Mouse (Mus musculus) hindbrain, embryonic 13.5 days (tissue): ENCODE data around the gene Prkrip1. TPM values are rescaled to one million over a fixed set of nuclear protein-coding genes. Genes with fewer than 3 reads are reported as not detected.

ENCODE experiments used
- ATAC-seq: fragments of 200-750 bp; cut with Nextera tagmentation; 2 replicates; pipeline ENCODE4 v1.8.0; 2017; ENCODE audit warnings: moderate TSS enrichment; ENCODE audit not compliant: low FRiP score
- H3K27ac ChIP-seq: fragments of 300-500 bp; sonication (generic); 2 replicates; pipeline ENCODE4 v1.5.1; 2015; ENCODE audit warnings: inconsistent platforms, mild to moderate bottlenecking, moderate library complexity
- H3K27me3 ChIP-seq: fragments of 300-500 bp; sonication (generic); 2 replicates; pipeline ENCODE4 v1.6.1; 2015; ENCODE audit warnings: mild to moderate bottlenecking, inconsistent platforms
- H3K36me3 ChIP-seq: fragments of 300-500 bp; sonication (generic); 2 replicates; pipeline ENCODE4 v1.6.1; 2015; ENCODE audit warnings: mild to moderate bottlenecking, inconsistent platforms
- H3K4me1 ChIP-seq: fragments of 300-500 bp; sonication (generic); replicated peaks from 2 replicates; pipeline ENCODE4 v1.6.1; 2015; ENCODE audit warnings: inconsistent platforms
- H3K4me2 ChIP-seq: fragments of 300-500 bp; sonication (generic); 2 replicates; pipeline ENCODE4 v1.6.1; 2015; ENCODE audit warnings: inconsistent platforms, mild to moderate bottlenecking, moderate library complexity
- H3K4me3 ChIP-seq: fragments of 300-500 bp; sonication (generic); 2 replicates; pipeline ENCODE4 v1.5.1; 2015; ENCODE audit warnings: mild to moderate bottlenecking, inconsistent platforms
- H3K9ac ChIP-seq: fragments of 300-500 bp; sonication (generic); 2 replicates; pipeline ENCODE4 v1.6.1; 2015; ENCODE audit warnings: mild to moderate bottlenecking, inconsistent platforms
- H3K9me3 ChIP-seq: fragments of 300-500 bp; sonication (generic); 2 replicates; pipeline ENCODE4 v1.6.1; 2016; ENCODE audit warnings: inconsistent platforms
- WGBS: fragments of 180-500 bp; shearing (Covaris S2); methylation state at CpG from one replicate; pipeline ENCODE4 v1.1.7; 2015; 5-methylcytosine and 5-hydroxymethylcytosine counted together
- polyA plus RNA-seq: library from polyadenylated mRNA; unstranded; fragments of >200 nt; fragmentation: Nextera tagmentation; extraction: Ambion mirVana; gene quantifications from 2 replicates; pipeline ENCODE4 v1.2.1, GENCODE M21; 2015

Prkrip1 gene
- polyA plus RNA-seq, 1 experiment from 2014 or later: 66.5 TPM

DNA sequence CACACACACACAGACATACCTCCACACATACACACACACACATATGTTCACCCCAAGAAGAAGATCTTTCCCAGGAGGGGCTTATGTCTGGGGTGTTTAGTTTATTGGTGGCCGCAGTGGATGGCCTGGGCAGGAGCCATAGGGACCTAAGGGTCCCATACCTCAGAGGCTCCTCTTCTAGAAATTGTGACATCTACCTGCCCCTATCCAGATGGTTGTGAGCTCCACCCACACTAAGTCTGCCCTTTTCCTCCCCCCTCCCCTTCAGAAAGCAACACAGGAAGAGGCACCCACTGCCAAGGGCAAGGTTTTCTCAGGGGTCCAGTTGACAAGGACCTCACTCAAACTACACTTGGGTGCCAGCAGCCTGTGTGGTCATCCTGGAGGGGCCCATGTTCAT, 51.8 kb downstream of the Prkrip1 start:
- no peak overlapping the region for H3K9ac ChIP-seq
- H3K36me3 ChIP-seq: peaks cover 7% of the 10 kb centered on the region
- no peak overlapping the region for H3K27ac ChIP-seq
- no peaks in the 10 kb centered on the region for H3K27me3 ChIP-seq
- no peak for ATAC-seq
- no peaks in the 10 kb centered on the region for H3K4me1 ChIP-seq
- 90% methylated on average over 1 of the region's 1 CpGs for WGBS
- H3K4me3 ChIP-seq: no peak overlapping the region
- H3K9me3 ChIP-seq: no peaks in the 10 kb centered on the region
- no peak overlapping the region for H3K4me2 ChIP-seq

DNA sequence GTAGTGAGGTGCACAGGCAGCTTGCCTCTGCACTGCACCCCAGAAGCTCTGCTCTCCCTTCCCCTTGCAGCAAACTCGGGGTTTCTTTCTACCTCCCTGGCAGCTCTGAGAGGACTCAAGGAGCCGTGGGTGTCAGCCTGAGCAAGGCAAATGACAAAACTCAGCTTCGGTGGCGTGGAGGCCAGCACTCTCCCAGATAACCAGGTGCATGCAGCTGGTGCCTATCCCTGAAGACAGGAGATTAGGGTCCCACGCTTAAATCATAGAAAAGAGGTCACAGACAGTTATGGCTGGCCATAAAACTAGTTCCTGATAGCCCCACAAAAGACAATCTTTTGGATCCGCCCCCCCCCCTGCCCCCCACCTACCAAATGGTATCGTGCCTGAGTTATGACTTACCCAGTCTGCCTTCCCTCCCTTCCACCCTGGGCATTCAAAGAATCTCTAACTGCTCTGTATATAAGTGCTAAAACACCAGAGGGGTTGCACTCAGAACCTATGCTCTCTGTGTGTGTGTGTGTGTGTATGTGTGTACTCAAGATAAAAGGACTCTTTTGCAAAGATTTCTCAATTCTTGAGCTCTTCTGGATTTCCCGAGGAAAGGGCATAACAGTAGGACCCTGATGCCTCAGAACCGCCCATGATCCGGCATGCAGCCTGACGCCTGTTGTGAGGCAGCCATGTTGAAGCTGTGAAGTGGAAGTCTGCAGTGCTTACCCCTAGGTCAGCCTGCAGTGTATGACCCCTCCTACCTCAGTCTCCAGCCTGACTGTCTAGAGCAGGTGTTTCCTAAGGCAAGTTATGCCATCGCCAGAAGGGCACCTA, 53.9 kb downstream of the Prkrip1 start:
- no peak for ATAC-seq
- 79% methylated on average over 12 of the region's 12 CpGs for WGBS
- peaks cover 28% of the 10 kb centered on the region for H3K36me3 ChIP-seq
- no peak overlapping the region for H3K27ac ChIP-seq
- no peaks in the 10 kb centered on the region for H3K4me1 ChIP-seq
- no peaks in the 10 kb centered on the region for H3K9me3 ChIP-seq
- H3K4me3 ChIP-seq: no peak overlapping the region
- no peak overlapping the region for H3K4me2 ChIP-seq
- H3K27me3 ChIP-seq: no peaks in the 10 kb centered on the region
- H3K9ac ChIP-seq: 0 out of 2 replicates have a peak overlapping the region, but pooled peaks have one; percentile 19

DNA sequence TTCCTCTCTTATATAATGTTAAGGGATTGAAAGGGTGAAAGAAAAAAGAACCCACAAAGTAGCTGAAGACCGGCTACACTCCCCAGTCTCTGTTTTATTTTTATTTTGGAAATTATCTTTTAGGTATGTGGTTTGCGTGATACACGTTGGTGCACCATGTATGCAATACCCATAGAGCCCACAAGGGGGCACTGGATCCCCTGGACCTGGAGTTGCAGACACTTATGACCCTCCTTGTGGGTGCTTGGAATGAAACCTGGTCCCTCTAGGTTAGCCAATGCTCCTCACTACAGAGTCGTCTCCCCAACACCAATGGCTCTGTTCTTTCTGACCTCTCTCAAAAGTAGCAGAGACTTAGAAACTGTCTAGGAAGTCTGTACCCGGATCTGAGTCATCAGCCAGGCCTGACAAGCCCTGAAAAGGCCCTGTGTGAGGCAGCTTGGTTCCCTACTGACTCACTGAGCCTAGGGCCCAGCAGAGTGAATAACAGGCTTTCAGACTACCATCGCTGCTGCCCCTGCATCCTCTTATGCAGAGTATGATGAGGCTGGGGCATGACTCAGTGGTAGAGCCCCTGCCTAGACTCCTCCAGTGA, 55.5 kb downstream of the Prkrip1 start:
- no peak for ATAC-seq
- Histone ChIP-seq H3K27ac (no peak overlapping the region), H3K4me1 (peaks cover under 1% of the 10 kb centered on the region; the same call in 1 of the 2 replicates), H3K4me3 (no peak overlapping the region), H3K9ac (no peak overlapping the region), H3K27me3 (no peaks in the 10 kb centered on the region), H3K9me3 (no peaks in the 10 kb centered on the region), H3K4me2 (no peak overlapping the region), H3K36me3 (peaks cover 44% of the 10 kb centered on the region)
- WGBS: 92% methylated on average over 6 of the region's 6 CpGs

DNA sequence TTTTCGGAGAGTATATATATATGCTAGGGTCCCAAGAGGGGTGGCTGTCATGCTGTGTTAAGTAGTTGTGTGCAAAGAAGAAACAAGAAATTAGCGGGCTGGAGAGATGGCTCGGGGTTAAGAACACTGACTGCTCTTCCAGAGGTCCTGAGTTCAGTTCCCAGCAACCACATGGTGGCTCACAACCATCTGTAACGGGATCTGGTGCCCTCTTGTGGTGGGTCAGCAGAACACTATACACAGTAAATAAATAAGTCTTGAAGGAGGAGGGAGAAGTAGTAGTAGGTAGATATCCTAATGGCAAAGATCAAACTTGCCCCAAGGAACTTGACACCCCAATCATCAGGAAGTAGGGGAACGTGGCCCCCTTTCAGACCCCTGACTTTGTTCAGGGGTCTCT, 56.0 kb downstream of the Prkrip1 start:
- no peak overlapping the region for H3K4me3 ChIP-seq
- H3K36me3 ChIP-seq: peaks cover 46% of the 10 kb centered on the region
- no peaks in the 10 kb centered on the region for H3K9me3 ChIP-seq
- H3K9ac ChIP-seq: no peak overlapping the region
- 89% methylated on average over 5 of the region's 5 CpGs for WGBS
- no peak overlapping the region for H3K27ac ChIP-seq
- no peaks in the 10 kb centered on the region for H3K27me3 ChIP-seq
- ATAC-seq: no peak
- H3K4me1 ChIP-seq: peaks cover 4% of the 10 kb centered on the region; the same call in 1 of the 2 replicates
- no peak overlapping the region for H3K4me2 ChIP-seq

DNA sequence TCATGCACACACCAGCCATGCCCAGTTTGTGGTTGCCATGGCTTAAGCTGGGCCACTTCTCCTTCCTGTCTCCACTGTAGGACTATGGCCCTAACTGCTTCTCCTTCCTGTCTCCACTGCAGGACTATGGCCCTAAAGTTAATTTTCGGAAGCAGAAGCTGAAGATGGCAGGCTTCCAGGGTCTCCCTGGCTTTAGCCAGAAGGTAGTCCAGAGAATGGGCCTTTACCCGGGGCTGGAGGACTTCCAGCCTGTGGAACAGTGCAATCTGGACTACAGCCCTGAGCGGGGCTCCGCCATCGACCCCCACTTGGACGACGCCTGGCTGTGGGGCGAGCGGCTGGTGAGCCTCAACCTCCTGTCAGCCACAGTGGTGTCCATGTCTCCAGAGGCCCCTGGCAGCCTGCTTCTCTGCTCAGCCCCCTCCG, 58.7 kb downstream of the Prkrip1 start:
- Histone ChIP-seq H3K4me1 (peaks cover 17% of the 10 kb centered on the region), H3K27ac (no peak overlapping the region), H3K27me3 (no peaks in the 10 kb centered on the region), H3K9ac (no peak overlapping the region), H3K9me3 (no peaks in the 10 kb centered on the region), H3K4me2 (no peak overlapping the region), H3K4me3 (no peak overlapping the region), H3K36me3 (peaks cover 46% of the 10 kb centered on the region)
- WGBS: 94% methylated on average over 10 of the region's 10 CpGs
- ATAC-seq: no peak

DNA sequence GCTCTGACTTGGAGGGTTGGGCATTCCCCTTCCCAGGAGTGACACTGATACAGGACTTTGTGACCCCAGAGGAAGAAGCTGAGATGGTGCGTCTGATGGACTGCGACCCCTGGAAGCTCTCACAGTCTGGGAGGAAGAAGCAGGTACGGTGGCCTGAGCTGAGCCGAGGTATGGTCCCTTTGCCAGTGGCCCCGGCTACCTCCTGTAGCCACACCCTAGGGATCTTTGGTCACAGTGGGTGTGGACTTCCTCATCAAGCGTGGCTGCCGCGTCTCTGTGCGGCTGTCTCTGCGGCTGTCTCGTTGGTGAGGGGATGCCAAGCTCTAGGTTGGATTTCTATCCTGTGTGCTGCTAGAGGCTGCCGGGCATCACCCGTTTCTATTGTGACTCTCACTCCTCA, 59.4 kb downstream of the Prkrip1 start:
- peaks cover 46% of the 10 kb centered on the region for H3K36me3 ChIP-seq
- WGBS: 96% methylated on average over 13 of the region's 13 CpGs
- H3K9ac ChIP-seq: no peak overlapping the region
- no peak for ATAC-seq
- H3K4me1 ChIP-seq: peaks cover 24% of the 10 kb centered on the region
- no peak overlapping the region for H3K27ac ChIP-seq
- H3K4me2 ChIP-seq: no peak overlapping the region
- H3K27me3 ChIP-seq: no peaks in the 10 kb centered on the region
- no peak overlapping the region for H3K4me3 ChIP-seq
- no peaks in the 10 kb centered on the region for H3K9me3 ChIP-seq

DNA sequence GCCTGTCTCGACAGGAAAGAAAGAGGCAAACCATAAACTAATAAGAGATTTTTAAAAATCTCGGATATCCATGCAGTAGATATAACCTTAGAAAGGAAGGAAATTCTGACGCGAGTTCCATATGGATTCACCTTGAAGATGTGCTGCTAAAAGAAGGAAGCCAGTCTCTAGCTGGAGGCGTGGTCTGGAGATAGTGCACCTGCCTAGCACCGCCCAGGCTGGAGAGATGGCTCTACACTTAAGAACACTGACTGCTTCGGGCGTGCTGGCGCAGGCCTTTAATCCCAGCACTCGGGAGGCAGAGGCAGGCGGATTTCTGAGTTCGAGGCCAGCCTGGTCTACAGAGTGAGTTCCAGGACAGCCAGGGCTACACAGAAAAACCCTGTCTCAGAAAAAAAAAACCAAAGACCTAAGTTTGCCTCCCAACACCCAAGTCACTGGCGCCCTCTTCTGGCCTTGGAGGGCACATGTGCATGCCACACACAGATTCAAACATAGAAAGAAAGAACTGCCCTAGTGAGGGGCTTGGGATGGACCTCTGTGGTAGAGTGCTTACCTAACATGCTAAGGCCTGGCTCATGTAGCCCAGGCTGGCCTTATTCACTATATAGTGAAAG, 61.0 kb downstream of the Prkrip1 start:
- Histone ChIP-seq H3K4me3 (no peak overlapping the region), H3K9me3 (no peaks in the 10 kb centered on the region), H3K4me1 (peaks cover 25% of the 10 kb centered on the region), H3K36me3 (peaks cover 60% of the 10 kb centered on the region), H3K27ac (no peak overlapping the region), H3K9ac (no peak overlapping the region), H3K4me2 (no peak overlapping the region), H3K27me3 (no peaks in the 10 kb centered on the region)
- no peak for ATAC-seq
- WGBS: 75% methylated on average over 13 of the region's 13 CpGs

DNA sequence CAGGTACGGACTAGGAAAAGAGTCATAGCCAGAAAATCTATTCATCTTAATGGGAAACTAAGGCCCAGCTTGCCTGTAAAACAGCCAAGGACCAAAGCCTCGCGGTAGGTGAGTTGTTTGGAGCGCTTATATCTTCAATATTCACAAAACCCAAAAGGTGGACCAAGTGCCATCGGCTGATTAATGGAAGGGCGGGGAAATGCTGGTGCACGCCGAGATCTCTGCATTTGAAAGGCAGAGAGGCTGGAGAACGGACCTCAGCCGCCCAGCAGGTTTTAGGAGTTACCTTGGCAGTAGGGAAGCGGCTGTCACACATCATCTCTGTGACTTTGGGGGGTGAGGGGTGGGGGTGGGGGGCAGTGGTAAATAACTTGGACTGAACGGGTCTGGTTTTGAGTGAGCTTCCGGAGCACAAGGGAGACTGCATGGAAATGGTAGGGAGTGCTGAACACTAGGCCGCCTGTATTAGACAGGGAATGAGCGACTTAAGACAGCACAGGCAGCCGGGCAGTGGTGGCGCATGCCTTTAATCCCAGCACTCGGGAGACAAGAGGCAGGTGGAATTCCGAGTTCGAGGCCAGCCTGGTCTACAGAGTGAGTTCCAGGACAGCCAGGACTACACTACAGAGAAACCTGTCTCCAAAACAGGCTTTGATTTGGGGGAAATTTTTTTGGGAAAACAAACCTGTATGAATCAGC, 62.3 kb downstream of the Prkrip1 start:
- Histone ChIP-seq H3K4me1 (peaks cover 25% of the 10 kb centered on the region), H3K9me3 (no peaks in the 10 kb centered on the region), H3K4me2 (peak overlapping the region; percentile 85), H3K27me3 (no peaks in the 10 kb centered on the region), H3K4me3 (peak overlapping the region; percentile 62), H3K9ac (peak overlapping the region; percentile 85), H3K27ac (peak overlapping the region; percentile 61; the same call in 1 of the 2 replicates), H3K36me3 (peaks cover 60% of the 10 kb centered on the region)
- no peak for ATAC-seq
- 13% methylated on average over 20 of the region's 20 CpGs for WGBS

DNA sequence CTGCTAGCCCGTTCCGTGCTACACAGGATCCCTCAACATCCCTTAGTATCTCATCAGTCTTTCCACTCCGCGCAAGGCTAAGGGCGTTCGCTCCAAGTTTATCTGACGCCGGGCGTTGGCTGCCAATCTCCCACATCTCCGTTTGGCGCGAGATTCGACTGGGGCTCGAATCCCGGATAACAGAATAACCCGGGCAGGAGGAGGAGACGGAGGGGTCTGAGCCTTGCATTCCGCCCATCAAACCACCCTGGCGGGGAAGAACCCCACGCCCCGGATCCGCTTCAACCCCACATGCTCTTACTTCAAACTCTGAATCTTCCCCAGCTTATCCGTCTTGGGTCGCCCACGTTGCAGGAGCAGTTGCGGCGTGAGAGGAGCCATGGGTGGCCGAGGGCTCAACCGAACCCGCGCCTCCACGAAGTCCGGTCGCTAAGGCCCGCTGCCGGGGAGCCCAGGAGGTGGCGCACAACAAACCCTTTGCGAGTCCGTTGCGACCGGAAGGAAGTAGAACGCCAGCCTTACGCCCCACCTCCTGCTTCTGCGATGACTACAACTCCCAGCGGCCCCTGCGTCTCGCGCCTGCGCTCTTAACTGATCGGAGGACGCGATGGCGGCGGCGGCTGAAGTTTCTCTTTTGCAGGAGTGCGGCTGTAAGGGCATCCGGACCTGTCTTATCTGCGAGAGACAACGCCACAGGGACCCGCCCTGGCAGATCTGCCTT, 63.0 kb downstream of the Prkrip1 start, which contains the start of the genes Lrwd1 and Alkbh4:
Gene Lrwd1 (minus strand): TSS at position 504 of the 721 bp plus-strand sequence.
Gene Alkbh4 (plus strand): TSS at position 576 of the 721 bp plus-strand sequence.
- peak within 1 kb of the TSS; percentile 61 for H3K27ac ChIP-seq
- no peaks in the 10 kb centered on the region for H3K27me3 ChIP-seq
- peaks cover 25% of the 10 kb centered on the region for H3K4me1 ChIP-seq
- H3K9ac ChIP-seq: peak within 1 kb of the TSS; percentile 85
- H3K4me3 ChIP-seq: peak within 1 kb of the TSS; percentile 62
- peaks cover 57% of the 10 kb centered on the region for H3K36me3 ChIP-seq
- H3K9me3 ChIP-seq: no peaks in the 10 kb centered on the region
- ATAC-seq: peak; percentile 88
- WGBS: under 1% methylated on average over 59 of the region's 60 CpGs
- H3K4me2 ChIP-seq: peak within 1 kb of the TSS; percentile 85
